Mouse (Mus musculus): ENCODE results near the gene Msantd2. TPM values are rescaled to one million over a fixed set of nuclear protein-coding genes. Genes with fewer than 3 reads are reported as not detected.

Msantd2 gene
- polyA plus RNA-seq, 1 experiment from 2014 or later: 38.0 TPM

GRCm38 (mm10) chr9:37552536-37553293 lies 63.6 kb downstream of the Msantd2 start, which contains the start of gene Nrgn:
TSS of gene Nrgn (minus strand) at chr9:37552904.
- H3K36me3 ChIP-seq: no peaks in the 10 kb centered on the region
- peak within 1 kb of the TSS; percentile 53 for H3K4me3 ChIP-seq
- H3K4me1 ChIP-seq: peaks cover 26% of the 10 kb centered on the region
- 6% methylated on average over 31 of the region's 31 CpGs for WGBS
- no peaks in the 10 kb centered on the region for H3K9me3 ChIP-seq (replicated peaks)
- peaks cover 91% of the 10 kb centered on the region for H3K27me3 ChIP-seq (ENCODE audit: low read depth, poor library complexity, severe bottlenecking)
- H3K27ac ChIP-seq: no peak within 1 kb of the TSS
- DNase-seq (ENCODE audit: low spot score): peak; percentile 87

DNA sequence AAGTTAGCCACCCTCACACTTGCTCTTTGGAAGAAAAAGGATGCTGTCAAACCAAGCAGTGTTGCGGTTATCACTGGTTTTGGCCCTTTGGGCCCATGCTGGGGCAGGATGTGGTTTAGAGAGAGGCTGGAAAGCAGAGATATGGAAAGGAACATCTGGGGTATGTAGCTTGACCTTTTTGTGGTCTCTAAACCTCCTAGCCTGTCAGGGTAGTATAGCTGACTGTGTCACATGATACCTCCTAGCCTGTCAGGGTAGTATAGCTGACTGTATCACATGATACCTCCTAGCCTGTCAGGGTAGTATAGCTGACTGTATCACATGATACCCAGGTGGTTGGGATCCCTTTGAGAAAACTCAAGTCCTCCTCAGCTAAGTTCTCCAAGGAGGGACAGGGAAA lies 65.2 kb downstream of the Msantd2 start:
- H3K4me1 ChIP-seq: peaks cover 26% of the 10 kb centered on the region
- no peak for DNase-seq (ENCODE audit: low spot score)
- no peak overlapping the region for H3K27ac ChIP-seq
- H3K27me3 ChIP-seq (ENCODE audit: low read depth, poor library complexity, severe bottlenecking): peaks cover 77% of the 10 kb centered on the region
- H3K9me3 ChIP-seq (replicated peaks): no peaks in the 10 kb centered on the region
- no peaks in the 10 kb centered on the region for H3K36me3 ChIP-seq
- 92% methylated on average over 1 of the region's 1 CpGs for WGBS
- H3K4me3 ChIP-seq: no peak overlapping the region

DNA sequence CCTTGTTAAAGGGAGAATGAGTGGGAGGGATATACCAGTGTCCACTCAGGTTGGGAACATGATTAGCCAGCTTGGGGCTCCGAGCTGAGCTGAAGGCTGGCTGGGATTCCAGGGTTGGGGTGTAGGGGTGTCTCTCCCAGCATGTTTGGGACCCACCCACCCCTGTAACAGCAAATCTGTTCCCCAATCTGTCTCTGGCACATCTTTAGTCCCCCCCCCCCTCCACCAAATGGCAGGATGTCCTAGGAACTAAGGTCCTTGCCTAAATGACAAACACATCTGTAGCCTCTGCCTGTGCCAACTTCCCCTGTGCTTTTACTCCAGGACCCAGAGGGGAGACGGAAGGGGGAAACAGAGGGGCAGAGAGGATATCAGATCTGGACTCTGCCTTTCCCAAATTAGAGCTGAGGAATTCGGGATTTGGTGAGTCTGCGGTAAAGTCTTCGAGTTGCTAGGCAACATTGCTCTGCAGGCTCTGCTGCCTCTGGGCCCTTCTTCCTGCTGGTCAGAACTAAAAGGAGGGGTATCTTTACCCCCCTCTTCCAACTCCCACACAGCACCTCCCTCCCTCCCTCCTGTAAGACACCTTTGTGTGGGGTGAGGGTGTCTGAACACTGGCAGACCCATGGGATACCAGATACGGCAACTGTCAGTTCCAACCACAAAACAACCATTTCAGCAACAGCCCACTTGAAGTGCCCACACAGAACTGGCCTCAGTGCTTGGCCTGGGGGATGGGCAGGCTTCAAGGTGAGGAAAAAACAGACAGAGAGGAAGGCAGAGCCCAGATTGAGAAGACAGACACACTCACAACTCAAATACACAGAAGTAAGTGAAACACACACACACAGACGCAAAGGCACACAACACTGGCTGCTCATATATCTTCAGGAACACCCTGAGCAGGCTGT lies 66.0 kb downstream of the Msantd2 start, which contains the start of gene Siae:
Gene Siae, plus strand, starts transcription at position 861 of the 911 bp plus-strand sequence.
- DNase-seq (ENCODE audit: low spot score): no peak
- H3K4me1 ChIP-seq: peaks cover 26% of the 10 kb centered on the region
- 32% methylated on average over 7 of the region's 7 CpGs for WGBS
- H3K27me3 ChIP-seq (ENCODE audit: low read depth, poor library complexity, severe bottlenecking): peaks cover 68% of the 10 kb centered on the region
- no peaks in the 10 kb centered on the region for H3K36me3 ChIP-seq
- no peaks in the 10 kb centered on the region for H3K9me3 ChIP-seq (replicated peaks)
- H3K4me3 ChIP-seq: no peak within 1 kb of the TSS
- no peak within 1 kb of the TSS for H3K27ac ChIP-seq

DNA sequence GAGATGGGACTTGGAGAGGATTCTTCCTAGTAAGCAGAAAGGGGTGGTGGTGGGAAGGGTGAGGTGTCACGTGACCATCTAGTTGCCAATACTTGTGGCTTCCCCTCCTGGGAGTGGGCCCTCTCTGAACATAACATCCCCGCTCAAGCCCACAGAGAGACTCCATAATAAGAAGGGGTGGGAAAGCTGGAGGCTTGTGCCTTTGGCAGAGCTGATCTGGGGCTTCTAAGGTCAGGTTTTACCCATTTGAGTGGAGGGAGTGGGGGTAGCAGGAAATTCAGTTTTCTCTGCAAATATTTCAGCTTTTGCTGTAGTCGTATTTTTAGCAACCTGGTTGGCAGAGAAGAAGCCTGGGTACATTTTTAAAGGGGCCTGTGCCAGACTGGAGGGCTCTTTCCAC lies 67.2 kb downstream of the Msantd2 start:
- DNase-seq (ENCODE audit: low spot score): no peak
- Histone ChIP-seq H3K36me3 (no peaks in the 10 kb centered on the region), H3K4me3 (no peak overlapping the region), H3K4me1 (peaks cover 26% of the 10 kb centered on the region), H3K9me3 (replicated peaks) (no peaks in the 10 kb centered on the region), H3K27ac (no peak overlapping the region), H3K27me3 (ENCODE audit: low read depth, poor library complexity, severe bottlenecking) (peaks cover 56% of the 10 kb centered on the region)
- 76% methylated on average over 3 of the region's 3 CpGs for WGBS

DNA sequence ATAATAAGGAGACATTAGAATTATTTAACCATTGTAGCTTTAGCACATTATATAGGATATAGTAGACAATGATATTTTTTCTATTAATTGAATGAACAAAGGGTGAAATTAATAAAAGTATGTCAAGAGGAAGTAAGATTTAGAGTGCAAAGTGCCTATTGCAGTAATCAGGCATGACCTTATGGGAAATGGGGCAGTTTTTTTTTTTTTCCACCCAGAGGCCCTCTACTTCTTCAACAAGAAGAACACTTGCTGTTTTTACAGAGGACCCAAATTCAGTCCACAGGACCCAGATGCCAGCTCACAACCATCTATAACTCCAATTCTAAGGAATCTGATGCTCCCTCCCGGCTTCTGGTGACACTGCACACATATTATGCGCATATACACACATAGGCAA lies 71.5 kb downstream of the Msantd2 start:
- DNase-seq (ENCODE audit: low spot score): no peak
- no peaks in the 10 kb centered on the region for H3K36me3 ChIP-seq
- H3K27me3 ChIP-seq (ENCODE audit: low read depth, poor library complexity, severe bottlenecking): peaks cover 14% of the 10 kb centered on the region; the same call in 1 of the 2 replicates
- H3K9me3 ChIP-seq (replicated peaks): no peaks in the 10 kb centered on the region
- no peak overlapping the region for H3K4me3 ChIP-seq
- peaks cover 1% of the 10 kb centered on the region for H3K4me1 ChIP-seq
- H3K27ac ChIP-seq: no peak overlapping the region
- 92% methylated on average over 2 of the region's 2 CpGs for WGBS

DNA sequence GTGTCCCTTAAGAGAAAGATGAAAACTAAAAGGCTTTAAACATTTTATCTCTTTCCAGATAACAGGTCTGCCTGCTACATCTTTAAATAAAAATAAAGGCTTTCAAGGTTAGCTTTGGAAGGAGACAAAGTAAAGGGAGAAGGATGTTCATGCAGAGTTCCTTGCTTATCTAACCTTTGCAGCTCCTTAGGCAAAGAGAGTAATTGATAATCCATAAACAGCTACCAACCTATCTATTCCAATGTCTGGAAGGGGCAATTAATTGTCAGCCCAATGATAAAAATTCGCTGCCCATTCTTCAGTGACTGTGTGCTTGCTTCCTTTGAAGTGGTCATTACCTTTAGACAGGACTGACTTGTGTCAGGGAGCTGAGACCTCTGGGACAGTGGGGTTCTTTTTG lies 74.7 kb downstream of the Msantd2 start:
- WGBS: 67% methylated on average over 1 of the region's 1 CpGs
- H3K36me3 ChIP-seq: no peaks in the 10 kb centered on the region
- DNase-seq (ENCODE audit: low spot score): no peak
- no peaks in the 10 kb centered on the region for H3K27me3 ChIP-seq (ENCODE audit: low read depth, poor library complexity, severe bottlenecking)
- H3K4me3 ChIP-seq: no peak overlapping the region
- peaks cover 21% of the 10 kb centered on the region for H3K4me1 ChIP-seq
- no peaks in the 10 kb centered on the region for H3K9me3 ChIP-seq (replicated peaks)
- no peak overlapping the region for H3K27ac ChIP-seq

GRCm38 (mm10) chr9:37567019-37567418 lies 77.9 kb downstream of the Msantd2 start:
- H3K9me3 ChIP-seq (replicated peaks): no peaks in the 10 kb centered on the region
- peaks cover 21% of the 10 kb centered on the region for H3K4me1 ChIP-seq
- H3K36me3 ChIP-seq: no peaks in the 10 kb centered on the region
- H3K27me3 ChIP-seq (ENCODE audit: low read depth, poor library complexity, severe bottlenecking): no peaks in the 10 kb centered on the region
- H3K27ac ChIP-seq: no peak overlapping the region
- 90% methylated on average over 2 of the region's 2 CpGs for WGBS
- H3K4me3 ChIP-seq: no peak overlapping the region
- DNase-seq (ENCODE audit: low spot score): no peak

GRCm38 (mm10) chr9:37567454-37567853 lies 78.3 kb downstream of the Msantd2 start:
- Histone ChIP-seq H3K4me3 (peak overlapping the region; percentile 36; the same call in 1 of the 2 replicates), H3K27ac (0 out of 2 replicates have a peak overlapping the region, but pooled peaks have one; percentile 74), H3K9me3 (replicated peaks) (no peaks in the 10 kb centered on the region), H3K4me1 (peaks cover 21% of the 10 kb centered on the region), H3K27me3 (ENCODE audit: low read depth, poor library complexity, severe bottlenecking) (no peaks in the 10 kb centered on the region), H3K36me3 (no peaks in the 10 kb centered on the region)
- DNase-seq (ENCODE audit: low spot score): no peak
- WGBS: 26% methylated on average over 5 of the region's 5 CpGs

DNA sequence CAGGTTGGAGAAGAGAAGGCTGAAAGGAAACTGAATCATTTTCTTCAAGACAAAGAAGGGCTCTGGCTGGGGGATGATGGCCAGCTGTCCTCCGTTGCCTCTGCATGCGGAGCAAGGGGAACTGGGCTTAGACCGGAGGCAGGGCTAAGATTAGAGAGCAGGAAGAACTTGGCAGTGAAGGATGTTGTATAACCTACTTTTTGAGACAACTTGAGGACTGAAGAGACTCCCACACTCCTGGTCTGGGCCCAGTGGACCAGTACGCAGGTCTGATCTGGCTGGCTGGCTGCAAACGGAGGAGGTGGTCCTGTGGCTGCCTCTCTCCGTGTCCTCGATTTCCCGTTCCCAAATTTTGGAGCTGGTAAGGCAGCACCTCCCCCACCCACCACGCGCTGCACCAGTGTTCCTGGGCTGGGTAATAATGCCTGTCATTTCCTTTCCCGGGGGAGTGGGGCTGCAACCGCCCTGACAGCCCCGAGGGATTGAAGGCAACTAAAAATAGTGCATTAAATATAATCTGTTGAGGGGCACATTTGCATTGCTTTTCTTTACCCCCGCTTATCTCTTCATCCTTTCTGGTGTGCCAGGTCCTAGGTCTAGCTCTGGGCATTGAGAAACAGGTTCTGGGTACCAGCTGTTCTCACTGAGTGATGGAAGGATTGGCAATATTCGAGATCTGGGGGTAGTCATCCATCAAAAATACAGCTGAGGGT lies 78.9 kb downstream of the Msantd2 start:
- Histone ChIP-seq H3K4me3 (peak overlapping the region; percentile 36; the same call in 1 of the 2 replicates), H3K9me3 (replicated peaks) (no peaks in the 10 kb centered on the region), H3K27me3 (ENCODE audit: low read depth, poor library complexity, severe bottlenecking) (no peaks in the 10 kb centered on the region), H3K36me3 (no peaks in the 10 kb centered on the region), H3K4me1 (peaks cover 27% of the 10 kb centered on the region), H3K27ac (peak overlapping the region; percentile 74)
- peak; percentile 44 for DNase-seq (ENCODE audit: low spot score)
- WGBS: 30% methylated on average over 15 of the region's 15 CpGs

DNA sequence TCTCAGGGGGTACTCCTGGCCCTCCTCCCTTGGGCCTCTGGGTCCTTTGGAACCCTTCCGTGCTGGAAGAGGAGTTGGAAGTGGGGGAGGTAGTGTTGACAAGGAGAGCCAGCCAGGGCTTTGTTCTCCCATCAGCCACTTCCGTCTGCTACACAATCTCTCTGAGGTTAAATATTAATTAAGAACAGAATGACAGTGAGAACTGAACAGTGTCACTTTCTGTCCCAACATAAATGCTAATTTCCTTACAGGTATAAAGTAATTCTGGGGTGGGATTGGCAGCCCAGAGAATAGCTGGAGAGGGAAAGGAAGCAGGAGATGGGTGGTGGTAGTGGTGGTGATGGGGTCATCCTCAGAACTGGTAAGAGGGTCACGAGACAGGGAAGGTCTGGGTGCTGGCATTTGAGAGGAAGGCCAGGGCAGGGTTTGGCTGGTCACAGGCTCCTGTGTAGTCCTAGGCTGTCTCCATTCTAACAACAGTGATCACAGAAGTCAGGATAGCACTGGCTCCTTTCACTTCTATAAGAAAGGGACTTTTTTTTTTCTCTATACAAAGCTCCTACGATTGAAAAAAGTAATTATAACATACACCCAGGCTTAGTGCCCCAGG lies 79.6 kb downstream of the Msantd2 start:
- DNase-seq (ENCODE audit: low spot score): no peak
- WGBS: 49% methylated on average over 4 of the region's 4 CpGs

DNA sequence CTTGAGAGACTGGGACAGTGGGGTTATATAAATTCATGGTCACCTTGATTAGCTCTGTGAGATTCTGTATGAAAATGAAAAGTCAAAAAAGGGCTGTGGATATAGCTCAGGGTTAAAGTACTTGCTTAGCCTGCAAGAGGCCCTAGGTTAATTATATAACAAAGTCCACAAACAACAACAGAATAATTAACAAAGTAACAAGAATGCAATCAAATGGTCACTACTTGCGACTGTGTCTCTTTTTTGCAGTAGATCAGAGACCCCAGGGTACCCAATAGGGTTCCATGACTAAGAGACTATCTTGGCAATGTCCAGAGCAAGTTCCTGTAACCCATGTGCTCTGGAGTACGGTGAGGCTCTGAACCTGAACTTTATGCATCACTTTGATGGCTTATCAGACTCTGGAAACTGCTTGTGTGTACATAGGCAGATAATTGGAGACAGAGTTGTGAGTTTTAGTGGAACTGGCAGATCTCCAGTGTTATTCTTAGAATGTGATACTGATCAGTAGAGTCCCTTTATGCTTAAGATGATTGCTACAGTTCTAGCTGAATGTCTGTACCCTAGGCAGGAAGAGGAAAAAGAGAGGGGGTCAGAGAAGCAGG lies 80.2 kb downstream of the Msantd2 start:
- no peaks in the 10 kb centered on the region for H3K27me3 ChIP-seq (ENCODE audit: low read depth, poor library complexity, severe bottlenecking)
- no peak overlapping the region for H3K4me3 ChIP-seq
- no peaks in the 10 kb centered on the region for H3K9me3 ChIP-seq (replicated peaks)
- WGBS: 84% methylated on average over 2 of the region's 2 CpGs
- H3K4me1 ChIP-seq: peaks cover 32% of the 10 kb centered on the region
- H3K36me3 ChIP-seq: no peaks in the 10 kb centered on the region
- no peak for DNase-seq (ENCODE audit: low spot score)
- H3K27ac ChIP-seq: no peak overlapping the region

More for the DNA sequence above, 79.6 kb downstream of the Msantd2 start:
- H3K4me1 ChIP-seq: peaks cover 32% of the 10 kb centered on the region
- H3K27me3 ChIP-seq (ENCODE audit: low read depth, poor library complexity, severe bottlenecking): no peaks in the 10 kb centered on the region
- peak overlapping the region; percentile 74 for H3K27ac ChIP-seq
- H3K9me3 ChIP-seq (replicated peaks): no peaks in the 10 kb centered on the region
- no peak overlapping the region for H3K4me3 ChIP-seq
- no peaks in the 10 kb centered on the region for H3K36me3 ChIP-seq
